Mouse (Mus musculus) frontal cortex, postnatal 10 days (tissue): ENCODE measurements around the gene Mier2.

ENCODE experiments used
- DNase-seq, 2 experiments: peaks; one replicate each; pipeline ENCODE4 v3.0.0; 2022; ENCODE audit warnings: low spot score in 2 of 2, mixed read lengths in 1 of 2

The Mier2 gene

DNA sequence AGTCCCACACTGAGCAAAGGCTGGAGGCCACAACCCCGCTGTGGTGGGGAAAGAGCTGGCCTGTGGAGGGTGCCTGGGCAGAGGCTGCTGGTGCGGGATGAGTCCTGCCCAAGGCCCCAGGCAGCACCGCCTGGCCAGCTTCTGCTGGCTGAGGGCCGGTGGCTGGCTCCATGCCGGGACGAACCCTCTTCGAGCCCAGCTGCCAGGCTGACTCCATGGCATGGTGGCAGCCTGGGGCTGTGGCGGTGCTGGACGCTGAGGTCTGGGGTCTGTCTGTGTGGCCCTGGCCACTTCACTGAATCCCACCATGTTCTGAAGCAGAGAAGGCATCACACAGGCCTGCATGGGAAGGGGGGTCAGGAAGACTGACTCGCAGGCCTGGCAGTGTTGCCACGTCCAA, 14.3 kb downstream of the Mier2 start:
- no peak for DNase-seq

DNA sequence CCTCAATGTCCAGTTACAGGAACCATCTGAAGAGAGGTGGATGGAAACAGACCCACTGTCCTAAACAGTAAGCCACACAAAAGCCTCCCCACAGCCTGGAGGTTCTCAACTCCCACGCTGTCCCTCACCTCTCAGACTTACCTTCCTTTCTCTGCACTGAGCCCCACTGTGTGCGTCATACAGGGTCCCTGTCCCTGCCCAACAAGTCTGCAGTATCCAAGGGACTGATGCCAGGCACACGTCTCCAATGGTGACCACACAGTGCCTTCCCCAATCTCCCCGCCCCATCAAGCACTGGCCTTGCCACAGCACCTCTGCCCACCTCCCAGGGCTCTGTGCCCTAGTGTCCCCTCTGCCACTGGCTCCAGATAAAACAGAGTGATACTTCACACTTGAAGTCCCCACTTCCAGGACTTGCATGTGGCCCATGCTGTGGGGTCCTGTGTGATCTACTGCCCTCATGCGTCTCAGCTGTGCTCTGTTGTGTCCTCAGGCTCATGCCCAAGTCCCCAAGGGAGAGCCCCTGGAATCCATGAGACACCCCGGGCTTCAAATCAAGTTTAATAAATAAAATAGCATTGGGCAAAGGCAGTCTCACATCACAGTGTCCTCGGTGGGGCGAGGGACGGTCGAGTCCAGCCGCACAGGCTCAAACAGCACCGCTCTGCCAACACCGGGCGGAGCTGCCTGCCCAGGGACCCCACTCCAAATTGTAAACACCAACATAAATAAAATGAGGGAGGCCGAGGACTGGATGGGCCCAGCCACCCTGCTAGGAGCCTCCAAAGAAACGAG, 15.1 kb downstream of the Mier2 start:
- DNase-seq: peak in 1 of 2 experiments; percentile 5

DNA sequence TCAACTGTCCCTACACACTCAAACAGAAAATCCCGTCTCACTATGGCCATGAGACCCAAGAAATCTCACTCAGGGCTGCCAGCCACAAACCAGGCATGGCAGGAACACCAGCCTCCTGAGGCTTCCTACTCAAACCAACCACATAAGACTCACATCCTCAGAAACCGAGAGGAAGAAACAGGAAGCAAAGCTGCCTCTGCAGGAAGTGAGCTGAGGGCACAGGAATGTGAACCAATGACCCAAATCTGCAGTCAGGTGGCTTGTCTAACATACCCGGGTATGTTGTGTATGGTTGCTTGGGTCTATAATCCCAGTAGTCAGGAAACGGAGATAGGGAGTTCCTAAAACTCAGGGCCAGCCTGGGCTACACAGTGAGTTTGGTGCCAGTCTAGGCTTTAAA, 16.1 kb downstream of the Mier2 start:
- DNase-seq: peak in 1 of 2 experiments; percentile 4

- peak in 1 of 2 experiments; percentile 7 for DNase-seq
Measured at GRCm38 (mm10) chr10:79538323-79538722, 16.7 kb downstream of the Mier2 start.

DNA sequence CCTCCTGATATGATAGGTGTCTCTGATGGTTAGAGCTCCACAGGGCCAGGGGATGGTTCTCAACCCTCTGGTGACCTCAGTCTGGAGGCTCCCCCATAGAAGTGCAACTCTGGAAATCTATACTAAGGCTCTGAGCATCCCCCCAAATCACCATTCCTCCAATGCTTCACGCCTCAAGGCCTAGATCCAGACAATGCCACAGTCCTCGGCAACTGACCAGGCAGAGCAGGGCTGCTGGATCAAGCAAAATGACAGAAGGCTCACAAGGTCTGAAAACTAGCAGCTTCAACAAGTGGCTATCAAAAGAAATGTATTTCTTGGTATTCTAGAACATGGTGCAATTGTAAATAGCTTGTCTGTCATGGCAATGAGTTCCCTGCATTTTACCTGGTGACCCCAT, 17.2 kb downstream of the Mier2 start:
- peak; percentile 1 to 3 for DNase-seq

DNA sequence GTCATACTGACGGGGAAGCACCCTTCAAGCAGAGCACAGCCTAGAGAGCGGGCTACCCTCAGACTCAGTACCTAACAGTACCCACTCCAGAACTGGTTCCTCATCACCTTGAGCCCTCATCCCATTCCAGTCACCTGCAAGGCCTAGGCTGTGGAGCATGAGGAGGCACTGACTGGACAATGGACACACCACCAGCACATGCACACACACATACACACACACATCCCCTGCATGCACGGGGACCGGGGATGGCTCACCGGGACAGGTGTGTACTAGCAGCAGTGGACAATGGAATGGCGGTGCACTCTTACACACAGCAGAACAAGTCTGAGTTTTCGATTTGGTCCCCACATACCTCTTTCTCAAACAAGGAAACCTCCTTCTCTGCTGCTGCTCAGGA, 17.7 kb downstream of the Mier2 start:
- DNase-seq: peak; percentile 2 to 5

DNA sequence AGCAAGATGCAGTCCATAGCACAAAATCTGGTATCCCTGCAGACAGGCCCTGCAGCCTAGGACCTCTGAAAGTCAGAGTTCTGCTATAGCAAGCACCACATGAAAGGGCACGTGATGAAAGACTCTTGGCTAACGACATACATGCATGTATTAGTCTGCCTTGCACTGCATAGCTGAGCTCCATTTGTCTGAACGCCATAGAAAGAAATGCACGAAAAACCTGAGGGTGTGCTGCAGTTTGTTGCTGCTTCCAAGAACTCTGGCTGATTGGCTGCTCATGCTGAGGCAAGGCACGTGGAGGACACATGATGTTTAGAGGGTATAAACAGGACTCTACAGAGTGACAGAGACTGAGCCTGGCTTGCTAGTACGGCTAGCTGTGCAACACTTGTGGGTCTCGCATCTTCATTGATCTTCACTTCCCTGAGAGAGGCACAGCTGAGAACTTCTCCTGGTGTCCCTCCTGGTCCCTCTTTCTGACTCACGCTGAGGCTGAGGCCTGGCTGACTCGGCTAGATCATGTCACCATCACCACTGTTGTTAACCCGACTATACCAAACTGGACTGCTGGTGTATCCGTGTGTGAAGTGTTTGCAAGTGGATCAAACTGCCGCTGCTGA, 18.4 kb downstream of the Mier2 start:
- DNase-seq: peak; percentile 2 to 3

DNA sequence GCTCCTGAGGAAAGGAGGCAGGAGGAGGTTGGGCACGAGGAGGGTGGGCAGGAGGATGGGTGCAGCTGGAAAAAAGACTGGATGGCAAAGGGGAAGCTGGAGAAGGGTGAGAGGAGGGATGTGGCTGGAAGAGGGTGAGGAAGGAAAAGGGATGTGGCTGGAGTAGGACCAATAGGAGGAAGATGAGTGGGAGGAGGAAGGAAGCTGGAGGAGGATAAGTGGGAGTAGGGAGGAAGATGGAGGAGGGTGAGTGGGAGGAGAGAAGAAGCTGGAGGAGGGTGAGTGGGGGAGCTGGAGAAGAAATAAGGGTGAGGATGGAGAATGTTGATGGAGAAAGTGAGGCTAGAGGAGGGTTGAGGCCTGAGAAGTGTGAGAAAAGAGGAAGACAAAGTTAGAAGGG, 19.6 kb downstream of the Mier2 start:
- DNase-seq: peak in 1 of 2 experiments; percentile 1

GRCm38 (mm10) chr10:79534426-79534825, 20.6 kb downstream of the Mier2 start:
- peak in 1 of 2 experiments; percentile 4 for DNase-seq

- DNase-seq: peak; percentile 5 to 31
Measured at GRCm38 (mm10) chr10:79533126-79533911, 21.7 kb downstream of the Mier2 start, which contains the start of gene Plpp2. TSS of gene Plpp2 (minus strand) at chr10:79533796.

DNA sequence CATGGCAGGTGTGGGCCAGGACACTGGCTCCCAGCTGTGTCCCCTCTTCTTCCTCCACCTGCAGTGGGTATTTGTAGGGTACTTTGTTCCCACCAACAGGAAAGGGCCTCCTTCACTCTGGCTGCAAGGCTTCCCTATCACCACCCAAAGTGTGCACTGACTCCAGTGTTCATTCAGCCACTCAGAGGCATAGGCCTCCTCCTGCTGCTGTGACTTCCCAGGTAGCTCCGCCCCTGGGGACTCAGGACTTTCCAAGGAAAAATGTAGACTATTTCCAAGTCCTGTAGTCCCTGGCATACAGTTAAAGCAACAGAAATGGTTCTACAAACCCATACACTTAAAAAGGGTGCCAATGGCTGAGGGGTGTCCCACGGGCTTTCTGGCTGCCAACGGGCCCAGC, 22.3 kb downstream of the Mier2 start:
- peak; percentile 3 to 4 for DNase-seq

- peak in 1 of 2 experiments; percentile 4 for DNase-seq
Measured at GRCm38 (mm10) chr10:79531593-79531992, 23.4 kb downstream of the Mier2 start.

DNA sequence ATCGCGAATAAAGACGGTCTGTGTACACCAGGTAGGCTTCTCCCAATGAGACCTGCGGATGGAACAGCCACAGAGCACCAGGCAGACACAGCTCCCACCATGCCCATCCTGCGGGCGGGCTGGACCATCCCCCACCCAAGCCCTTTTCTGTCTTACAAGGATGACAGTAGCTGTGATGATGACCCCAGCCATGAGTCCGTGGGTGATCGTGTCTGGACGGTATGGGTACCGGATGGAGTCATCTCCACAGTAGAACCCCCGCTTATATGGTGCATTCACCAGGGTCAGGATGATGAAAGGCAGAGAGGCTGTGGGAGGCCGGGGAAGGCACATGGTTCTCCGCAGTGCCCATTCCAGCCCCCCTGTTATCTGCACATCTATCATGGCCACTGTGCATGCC, 24.3 kb downstream of the Mier2 start:
- DNase-seq: no peak

GRCm38 (mm10) chr10:79530241-79530640, 24.8 kb downstream of the Mier2 start:
- no peak for DNase-seq

DNA sequence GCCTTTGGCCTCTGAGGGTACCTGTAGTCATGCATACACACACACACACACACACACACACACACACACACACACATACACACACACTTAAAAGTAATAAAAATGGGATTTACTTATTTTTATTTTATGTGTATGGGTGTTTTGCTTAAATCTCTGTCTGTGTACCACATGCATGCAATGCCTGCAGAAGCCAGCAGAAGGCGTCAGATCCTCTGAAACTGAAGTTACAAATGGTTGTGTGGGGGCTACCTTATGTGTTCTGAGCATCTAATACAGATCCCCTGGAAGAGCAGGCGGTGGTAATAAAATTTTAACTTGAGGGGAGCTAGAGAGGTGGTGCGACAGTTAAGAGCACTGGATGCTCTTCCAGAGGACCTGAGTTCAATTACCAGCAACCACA, 26.9 kb downstream of the Mier2 start:
- no peak for DNase-seq

- no peak for DNase-seq
Measured at GRCm38 (mm10) chr10:79527453-79527845, 27.6 kb downstream of the Mier2 start.

DNA sequence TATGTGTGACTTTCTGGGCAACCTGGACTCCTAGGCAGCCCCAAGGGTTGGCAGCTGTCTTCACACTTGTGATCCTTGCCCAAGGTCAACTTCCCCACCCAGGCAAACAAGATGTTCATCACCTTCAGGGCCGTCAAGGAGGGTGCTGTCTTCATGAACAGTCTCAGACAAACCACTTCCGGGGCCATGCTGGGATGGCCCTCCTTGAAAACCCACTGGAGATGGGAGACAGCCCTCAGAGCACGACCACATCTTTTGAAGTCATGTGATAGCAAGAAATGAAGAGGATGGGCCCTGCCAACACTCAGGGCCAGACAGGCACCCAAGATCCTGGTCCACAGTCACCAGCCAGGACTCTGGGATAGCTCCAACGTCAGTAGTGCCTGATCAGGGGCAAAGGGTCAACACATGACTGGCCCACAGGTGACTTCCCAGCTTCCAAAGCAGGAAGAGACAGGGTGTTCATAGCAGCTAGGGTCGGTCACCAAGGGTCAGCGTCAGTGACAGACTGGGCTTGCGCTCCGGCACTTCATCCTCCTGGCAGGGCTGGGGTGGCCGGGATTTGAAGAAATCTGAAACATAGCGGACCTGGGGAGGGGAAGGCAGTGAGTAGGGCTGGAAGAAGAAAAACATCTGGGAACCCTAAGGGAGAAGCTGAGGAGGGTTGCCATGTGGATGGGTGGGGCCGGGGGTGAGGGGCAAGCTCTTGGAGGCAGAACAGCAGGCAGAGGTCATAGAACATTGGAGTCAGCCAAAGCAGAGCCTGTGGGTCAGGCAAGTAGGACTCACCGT, 28.1 kb downstream of the Mier2 start:
- DNase-seq: no peak

GRCm38 (mm10) chr10:79525456-79526325, 29.3 kb downstream of the Mier2 start:
- DNase-seq: no peak

GRCm38 (mm10) chr10:79524433-79524832, 30.6 kb downstream of the Mier2 start:
- DNase-seq: no peak

GRCm38 (mm10) chr10:79506709-79507108, 48.3 kb downstream of the Mier2 start:
- no peak for DNase-seq
